Mouse (Mus musculus) lung, adult 2 months (tissue): ENCODE results near the gene Syt1.

Source experiments
- CTCF ChIP-seq: fragments of 200-500 bp; IDR thresholded peaks from 2 replicates; pipeline ENCODE4 v1.5.1; 2011; ENCODE audit warnings: mild to moderate bottlenecking, low read length, control low read depth; ENCODE audit not compliant: insufficient read depth
- POLR2A ChIP-seq: fragments of 200-500 bp; IDR thresholded peaks from 2 replicates; pipeline ENCODE4 v1.6.1; 2011; ENCODE audit warnings: low read depth, mild to moderate bottlenecking, control low read depth, low read length, borderline replicate concordance; ENCODE audit errors: extremely low read depth

DNA sequence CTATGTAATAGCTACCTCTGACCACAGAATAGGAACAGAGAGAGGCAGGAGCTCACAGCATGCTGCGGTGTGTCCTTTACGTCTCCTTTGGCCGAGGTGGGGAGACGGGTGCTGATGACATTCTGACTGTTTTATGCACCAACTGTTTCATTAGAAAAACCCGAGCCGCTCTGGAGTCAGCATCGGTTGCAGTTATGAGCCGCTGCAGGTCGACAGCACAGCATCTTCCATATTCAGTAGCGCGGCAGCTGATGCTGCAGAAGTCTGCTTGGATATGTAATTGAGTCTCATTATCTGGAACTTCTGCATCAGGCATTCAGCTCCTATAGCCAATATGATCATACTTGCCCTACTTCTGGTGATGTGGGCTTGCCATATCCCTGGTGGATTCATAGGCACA is 485.3 kb downstream of the Syt1 start:
- TF ChIP-seq POLR2A (no peak), CTCF (no peak)
